Comparison of ENCODE assay signal across 8 mouse cellular contexts in the genomic region with DNA sequence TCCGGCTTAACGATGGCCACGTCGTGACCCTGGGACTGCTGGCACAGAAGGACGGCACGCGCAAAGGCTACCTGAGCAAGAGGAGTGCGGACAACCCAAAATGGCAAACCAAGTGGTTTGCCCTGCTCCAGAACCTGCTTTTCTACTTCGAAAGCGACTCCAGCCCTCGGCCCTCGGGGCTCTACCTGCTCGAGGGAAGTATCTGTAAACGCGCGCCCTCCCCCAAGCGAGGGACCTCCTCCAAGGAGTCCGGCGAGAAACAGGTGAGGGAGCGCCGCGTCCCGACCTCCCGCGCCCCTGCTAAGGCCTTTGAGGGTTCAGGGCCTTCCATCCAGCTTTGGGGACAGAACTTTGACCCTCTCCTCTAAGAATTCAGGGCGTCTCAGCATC. TPM values are rescaled to one million over a fixed set of nuclear protein-coding genes. Genes with fewer than 3 reads are reported as not detected.
A peak's percentile ranks its signal among the peaks of the same experiment; 100 is the strongest.
DNase-seq lines count a peak whose midpoint lies in the region; ATAC-seq and TF ChIP-seq lines count a peak whose summit lies in the region.

No protein-coding gene starts in this region.

- H3K27ac ChIP-seq in heart, adult 2 months = no peak overlapping the region
- no peak overlapping the region for H3K27ac ChIP-seq in forebrain, embryonic 13.5 days
- no peak overlapping the region for H3K27ac ChIP-seq in liver, embryonic 15.5 days (replicated peaks)

- no peak overlapping the region for H3K9ac ChIP-seq in heart, adult 2 months (ENCODE audit: low read depth, low read length)
- peak overlapping the region; percentile 59 for H3K9ac ChIP-seq in forebrain, embryonic 13.5 days
- no peak overlapping the region for H3K9ac ChIP-seq in liver, embryonic 15.5 days

- intact Hi-C loops in heart, adult 2 months (cut with DNase I) = no loop called here
- intact Hi-C loops in heart, postnatal 36 days (cut with DNase I) = no loop called here
- intact Hi-C loops in left cerebral cortex, postnatal 36 days (cut with DNase I) = loop anchor here (5.0 kb wide), 1 partner anchor 83 kb away; no protein-coding TSS in a partner anchor

- peak; percentile 3 for ATAC-seq in forebrain, embryonic 13.5 days
- no peak for ATAC-seq in liver, embryonic 15.5 days (ENCODE audit: insufficient read depth)

- H3K4me1 ChIP-seq in heart, adult 2 months (ENCODE audit: control insufficient read depth, insufficient read depth, low read length) = peaks cover 1% of the 10 kb centered on the region; the same call in 1 of the 2 replicates
- peaks cover 30% of the 10 kb centered on the region for H3K4me1 ChIP-seq in E14TG2a.4 (replicated peaks; ENCODE audit: low read depth, low read length)
- H3K4me1 ChIP-seq in forebrain, embryonic 13.5 days = peaks cover 27% of the 10 kb centered on the region
- peaks cover 3% of the 10 kb centered on the region; the same call in 1 of the 2 replicates for H3K4me1 ChIP-seq in liver, embryonic 15.5 days (replicated peaks)

- no peak for DNase-seq in heart, adult 2 months
- no peak for DNase-seq in heart, postnatal 36 days
- no peak for DNase-seq in thymus, postnatal 0 days (ENCODE audit: low spot score)
- DNase-seq in left cerebral cortex, adult 18-20 months (ENCODE audit: low spot score in 2 of 2) = no peak
- no peak for DNase-seq in left cerebral cortex, postnatal 36 days (ENCODE audit: low spot score in 2 of 2)

- no peak for TF ChIP-seq POLR2A in heart, adult 2 months (IDR thresholded peaks at IDR 0.05; ENCODE audit: insufficient read depth, low read depth, low read length)

- TF ChIP-seq EP300 in heart, adult 2 months (IDR thresholded peaks at IDR 0.05; ENCODE audit: insufficient read depth, low read depth, low read length) = no peak

- H3K36me3 ChIP-seq in heart, adult 2 months (ENCODE audit: control insufficient read depth, insufficient read depth, low read length) = no peaks in the 10 kb centered on the region
- H3K36me3 ChIP-seq in E14TG2a.4 (ENCODE audit: insufficient read depth, low read length) = no peaks in the 10 kb centered on the region
- no peaks in the 10 kb centered on the region for H3K36me3 ChIP-seq in forebrain, embryonic 13.5 days (ENCODE audit: poor library complexity, severe bottlenecking)
- H3K36me3 ChIP-seq in liver, embryonic 15.5 days (replicated peaks) = no peaks in the 10 kb centered on the region

- peak overlapping the region; percentile 24; the same call in 1 of the 2 replicates for H3K4me3 ChIP-seq in heart, adult 2 months
- H3K4me3 ChIP-seq in E14TG2a.4 (replicated peaks; ENCODE audit: low read length) = peak overlapping the region; percentile 74
- H3K4me3 ChIP-seq in forebrain, embryonic 13.5 days = peak overlapping the region; percentile 50
- peak overlapping the region; percentile 29; the same call in 1 of the 2 replicates for H3K4me3 ChIP-seq in liver, embryonic 15.5 days (replicated peaks)

- no peaks in the 10 kb centered on the region; the same call in 1 of the 2 replicates for H3K9me3 ChIP-seq in E14TG2a.4 (ENCODE audit: low read length)
- no peaks in the 10 kb centered on the region for H3K9me3 ChIP-seq in forebrain, embryonic 13.5 days (replicated peaks)
- H3K9me3 ChIP-seq in liver, embryonic 15.5 days (replicated peaks) = no peaks in the 10 kb centered on the region

- H3K4me2 ChIP-seq in forebrain, embryonic 13.5 days = peak overlapping the region; percentile 95
- H3K4me2 ChIP-seq in liver, embryonic 15.5 days = peak overlapping the region; percentile 55; the same call in 1 of the 2 replicates

- no peak for TF ChIP-seq CTCF in heart, adult 2 months (IDR thresholded peaks at IDR 0.05)
- no peak for TF ChIP-seq CTCF in E14TG2a.4 (conservative IDR thresholded peaks at IDR 0.05; ENCODE audit: low read length)

- peaks cover 17% of the 10 kb centered on the region for H3K27me3 ChIP-seq in heart, adult 2 months (ENCODE audit: control insufficient read depth, insufficient read depth, low read length)
- peaks cover 95% of the 10 kb centered on the region for H3K27me3 ChIP-seq in E14TG2a.4 (ENCODE audit: insufficient read depth, low read length)
- peaks cover 91% of the 10 kb centered on the region for H3K27me3 ChIP-seq in forebrain, embryonic 13.5 days
- H3K27me3 ChIP-seq in liver, embryonic 15.5 days = peaks cover 83% of the 10 kb centered on the region

- 1% methylated on average over 26 of the region's 26 CpGs for WGBS in heart, adult 2 months
- 0% methylated on average over 26 of the region's 26 CpGs for WGBS in forebrain, embryonic 13.5 days
- WGBS in liver, embryonic 15.5 days (ENCODE audit: insufficient replicate concordance) = 3% methylated on average over 26 of the region's 26 CpGs

- H3K79me2 ChIP-seq in heart, adult 2 months (replicated peaks; ENCODE audit: control insufficient read depth, insufficient read depth, low read length) = no peaks in the 10 kb centered on the region

RNA-seq across cellular contexts. Expression of gene Rasgrf1, which starts 0.3 kb away (rescaled TPM):
- not detected for total RNA-seq in heart, adult 2 months (2021)
- not detected in 2 replicates for polyA plus RNA-seq in heart, adult 2 months (2012; rRNA removed)
- total RNA-seq in heart, postnatal 36 days (2021) = not detected
- polyA plus RNA-seq in forebrain, embryonic 13.5 days (2015; fragmentation: Nextera tagmentation; extraction: Ambion mirVana) = 1.7 and 2.1 TPM in 2 replicates
- not detected in 2 replicates for polyA plus RNA-seq in liver, embryonic 15.5 days (2015; fragmentation: Nextera tagmentation; extraction: Ambion mirVana)
- polyA plus RNA-seq in thymus, postnatal 0 days (2015; fragmentation: Nextera tagmentation; extraction: Ambion mirVana) = 0.07 and 0.10 TPM in 2 replicates
- 100 to 1,000 TPM; 292 to 328 TPM for total RNA-seq in left cerebral cortex, adult 18-20 months (2021)
- 100 to 1,000 TPM; 240 to 255 TPM for total RNA-seq in left cerebral cortex, postnatal 36 days (2021)

Comparison
In these comparisons a context has a peak if more than half of its experiments do, and no peak if none do; other contexts are left out.
1. H3K4me3 ChIP-seq: peak in every context shown above with its lines; median percentile 74 in E14TG2a.4; 50 in forebrain, embryonic 13.5 days; 29 in liver, embryonic 15.5 days; 24 in heart, adult 2 months.
2. RNA of gene Rasgrf1, which starts 0.3 kb away (total RNA-seq): 292 to 328 TPM in left cerebral cortex, adult 18-20 months and 240 to 255 TPM in left cerebral cortex, postnatal 36 days; not detected in heart, adult 2 months and not detected in heart, postnatal 36 days; every median in the first group is over 100 times any median in the second.